Mouse (Mus musculus) liver, adult 2 months (tissue): Measurements from ENCODE around the gene Chrnd. TPM values are rescaled to one million over a fixed set of nuclear protein-coding genes. Genes with fewer than 3 reads are reported as not detected.

Experiments
- DNase-seq: peaks from one replicate; pipeline ENCODE4 v3.0.0-alpha.2; 2011; ENCODE audit warnings: low read depth, low spot score; ENCODE audit errors: extremely low read depth
- H3K27ac ChIP-seq: fragments of 200-500 bp; replicated peaks from 2 replicates; pipeline ENCODE4 v1.5.1; 2012; ENCODE audit warnings: low read depth, mild to moderate bottlenecking, control low read depth, inconsistent platforms, low read length; ENCODE audit not compliant: insufficient read depth
- H3K27me3 ChIP-seq: fragments of 200-500 bp; 2 replicates; pipeline ENCODE4 v1.6.1; 2012; ENCODE audit warnings: mild to moderate bottlenecking, moderate library complexity, low read length, inconsistent platforms; ENCODE audit not compliant: control insufficient read depth, insufficient read depth
- H3K36me3 ChIP-seq: fragments of 200-500 bp; 2 replicates; pipeline ENCODE4 v1.6.1; 2012; ENCODE audit warnings: low read length, inconsistent platforms; ENCODE audit not compliant: control insufficient read depth, insufficient read depth
- H3K4me1 ChIP-seq: fragments of 200-500 bp; 2 replicates; pipeline ENCODE4 v1.6.1; 2011; ENCODE audit warnings: low read length; ENCODE audit not compliant: control insufficient read depth, insufficient read depth
- H3K4me3 ChIP-seq: fragments of 200-500 bp; 2 replicates; pipeline ENCODE4 v1.5.1; 2011; ENCODE audit warnings: low read depth, mild to moderate bottlenecking, control low read depth, low read length, moderate library complexity; ENCODE audit not compliant: insufficient read depth
- H3K79me2 ChIP-seq: fragments of 200-500 bp; 2 replicates; pipeline ENCODE4 v1.6.1; 2012; ENCODE audit warnings: inconsistent platforms, mild to moderate bottlenecking, low read length, moderate library complexity; ENCODE audit not compliant: control insufficient read depth, insufficient read depth
- H3K9ac ChIP-seq: fragments of 200-500 bp; 2 replicates; pipeline ENCODE4 v1.6.1; 2012; ENCODE audit warnings: low read depth, mild to moderate bottlenecking, control low read depth, inconsistent platforms, low read length
- CTCF ChIP-seq: fragments of 200-500 bp; IDR thresholded peaks from 2 replicates; pipeline ENCODE4 v1.5.1; 2011; ENCODE audit warnings: low read depth, low read length, control low read depth
- POLR2A ChIP-seq: fragments of 200-500 bp; IDR thresholded peaks from 2 replicates; pipeline ENCODE4 v1.6.1; 2011; ENCODE audit warnings: low read length, control low read depth; ENCODE audit not compliant: insufficient read depth; ENCODE audit errors: extremely low read depth
- WGBS: fragments of 180-500 bp; shearing (Covaris S2); methylation state at CpG from one replicate; pipeline ENCODE4 v1.1.7; 2018; 5-methylcytosine and 5-hydroxymethylcytosine counted together
- polyA plus RNA-seq: library from polyadenylated mRNA; depleted of rRNA; stranded (reverse); fragments of >200 nt; gene quantifications from 2 replicates; pipeline ENCODE4 v1.2.3, GENCODE M21; 2012
- total RNA-seq: library from RNA; depleted of rRNA; stranded (reverse); fragments of >200 nt; gene quantifications from 2 replicates; pipeline ENCODE4 v1.2.3, GENCODE M21; 2014

Chrnd gene
- total and polyA plus RNA-seq, 2 experiments: not detected

DNA sequence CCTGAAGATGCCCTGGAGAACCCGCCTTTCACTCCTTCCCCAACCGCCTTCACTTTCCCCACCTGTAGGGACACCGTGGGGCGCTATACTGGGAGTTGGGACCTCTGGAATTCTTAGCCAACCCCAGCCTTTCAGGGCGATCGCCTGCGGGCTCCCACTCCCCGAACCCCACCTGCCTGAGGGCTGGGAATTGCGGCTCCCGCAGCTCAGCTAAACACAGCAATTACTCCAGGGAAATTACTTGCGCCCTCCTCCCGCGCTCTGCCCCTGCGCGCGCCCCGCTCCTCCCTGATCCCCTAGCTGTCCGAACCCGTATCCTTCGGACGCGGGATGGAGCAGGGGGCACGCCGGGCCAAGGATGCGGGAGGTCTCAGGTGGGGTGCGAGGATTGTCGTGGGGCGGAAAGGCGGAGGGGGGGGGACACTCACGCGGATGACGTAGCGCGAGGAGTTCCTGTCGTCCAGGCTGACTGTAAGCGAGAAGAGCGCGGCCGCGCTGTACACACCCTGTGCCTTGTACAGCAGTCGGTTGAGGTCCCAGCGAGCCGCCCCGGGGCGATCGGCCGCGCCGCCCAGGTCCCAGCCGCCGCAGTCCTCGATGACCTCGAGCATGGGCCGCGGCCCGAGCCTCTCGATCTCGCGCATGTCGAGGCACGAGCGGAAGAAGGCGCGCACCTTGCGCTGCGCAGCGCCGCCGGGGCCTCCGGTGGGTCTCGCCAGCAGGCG, 36.5 kb upstream of the Chrnd start:
- Histone ChIP-seq H3K4me1 (no peaks in the 10 kb centered on the region), H3K36me3 (no peaks in the 10 kb centered on the region), H3K9ac (no peak overlapping the region), H3K27ac (no peak overlapping the region), H3K4me3 (no peak overlapping the region), H3K79me2 (no peaks in the 10 kb centered on the region), H3K27me3 (peaks cover 25% of the 10 kb centered on the region)
- TF ChIP-seq POLR2A (no peak), CTCF (no peak)
- WGBS: 3% methylated on average over 72 of the region's 72 CpGs
- DNase-seq: no peak

DNA sequence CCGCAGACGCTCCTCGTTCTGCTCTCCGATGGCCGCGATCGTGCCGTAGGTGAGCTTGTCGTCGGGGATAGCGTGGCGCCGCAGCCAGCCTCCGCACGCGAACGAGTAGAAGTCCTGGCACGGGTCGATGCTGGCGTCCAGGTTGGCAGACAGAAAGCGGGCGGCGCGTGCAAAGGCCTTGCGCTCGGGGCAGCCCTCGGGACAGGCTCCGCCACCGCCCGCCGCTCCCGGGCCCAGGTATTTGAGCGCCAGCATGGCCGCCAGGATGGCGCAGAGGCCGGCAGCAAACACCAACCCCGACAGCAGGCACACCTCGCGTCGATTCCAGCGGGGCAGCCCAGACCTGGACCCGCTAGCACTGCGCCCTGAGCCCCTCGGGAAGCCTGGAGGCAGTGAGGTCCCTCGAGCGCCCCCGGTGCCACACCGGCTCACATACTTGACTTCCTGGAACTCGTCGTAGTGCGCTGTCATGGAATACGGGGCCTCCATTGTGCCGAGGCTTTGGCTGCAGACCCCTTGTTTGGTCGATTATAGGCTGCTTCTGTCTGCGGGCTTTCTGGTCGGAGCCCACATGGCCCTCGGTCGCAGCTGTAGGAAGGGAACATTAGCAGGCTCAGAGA, 35.8 kb upstream of the Chrnd start:
- no peak for DNase-seq
- Histone ChIP-seq H3K9ac (no peak overlapping the region), H3K36me3 (no peaks in the 10 kb centered on the region), H3K27ac (no peak overlapping the region), H3K27me3 (peaks cover 22% of the 10 kb centered on the region), H3K4me3 (no peak overlapping the region), H3K79me2 (no peaks in the 10 kb centered on the region), H3K4me1 (no peaks in the 10 kb centered on the region)
- WGBS: 3% methylated on average over 58 of the region's 58 CpGs
- no peak for TF ChIP-seq POLR2A
- no peak for TF ChIP-seq CTCF

DNA sequence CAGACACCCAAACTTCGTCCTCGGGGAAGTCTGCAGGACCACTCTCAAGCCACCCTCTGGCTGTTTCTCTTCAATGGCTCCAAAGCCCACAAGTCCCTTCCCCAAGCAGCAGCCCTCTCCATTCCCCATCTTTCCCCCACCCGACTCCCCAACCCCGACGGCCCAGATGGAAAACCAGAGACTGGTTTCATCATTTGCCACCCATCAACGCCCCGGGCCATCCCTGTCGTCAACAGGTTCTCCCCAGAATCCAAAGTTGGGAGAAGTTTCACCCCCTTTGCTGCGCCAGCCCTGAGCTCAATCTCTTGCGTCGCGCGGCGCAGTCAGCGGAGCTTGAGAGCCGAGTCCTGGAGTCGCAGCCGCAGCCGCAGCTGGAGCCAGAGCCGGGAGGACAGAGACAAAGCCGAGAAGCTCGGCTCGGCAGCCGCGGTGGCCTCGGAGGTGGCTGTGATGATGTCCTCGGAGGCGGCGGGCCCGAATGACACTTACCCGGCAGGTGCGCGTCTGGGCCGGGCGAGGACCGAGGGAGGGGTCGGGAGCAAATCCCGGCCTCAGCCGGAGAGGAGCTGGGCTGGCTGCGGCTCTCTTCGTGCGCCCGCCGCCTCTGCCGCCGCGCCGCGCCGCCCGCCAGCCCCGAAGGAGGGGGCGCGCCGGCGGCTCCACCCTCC, 34.7 kb upstream of the Chrnd start:
- Histone ChIP-seq H3K4me3 (no peak overlapping the region), H3K9ac (no peak overlapping the region), H3K27ac (no peak overlapping the region), H3K79me2 (no peaks in the 10 kb centered on the region), H3K36me3 (no peaks in the 10 kb centered on the region), H3K4me1 (no peaks in the 10 kb centered on the region), H3K27me3 (peaks cover 22% of the 10 kb centered on the region)
- WGBS: 3% methylated on average over 44 of the region's 56 CpGs
- DNase-seq: no peak
- TF ChIP-seq POLR2A: no peak
- TF ChIP-seq CTCF: no peak

DNA sequence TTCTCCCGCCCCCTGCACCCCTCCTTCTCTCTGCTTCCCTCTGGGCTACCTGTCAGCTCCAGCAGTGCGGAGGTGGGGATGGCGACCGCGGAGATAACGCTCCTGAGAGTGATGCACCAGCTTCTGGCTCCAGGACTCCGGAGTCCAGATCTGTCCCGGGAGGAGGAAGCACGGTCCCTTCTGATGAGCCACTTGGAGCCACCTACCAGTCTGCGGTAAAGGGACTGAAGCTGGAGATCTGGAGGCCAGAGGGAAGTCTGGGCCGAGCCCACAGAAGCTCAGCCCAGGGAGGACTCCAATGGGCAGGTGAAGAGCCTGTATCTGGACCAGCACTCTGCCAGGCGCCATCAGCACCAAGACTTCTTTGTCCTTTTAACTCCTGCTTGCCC, 34.2 kb upstream of the Chrnd start, which contains the start of gene Ecel1:
Gene Ecel1 (minus strand): TSS at position 323 of the 389 bp plus-strand sequence.
- Histone ChIP-seq H3K79me2 (no peaks in the 10 kb centered on the region), H3K27ac (no peak within 1 kb of the TSS), H3K9ac (no peak within 1 kb of the TSS), H3K27me3 (peaks cover 22% of the 10 kb centered on the region), H3K36me3 (no peaks in the 10 kb centered on the region), H3K4me1 (no peaks in the 10 kb centered on the region), H3K4me3 (no peak within 1 kb of the TSS)
- 5% methylated on average over 11 of the region's 12 CpGs for WGBS
- DNase-seq: no peak
- TF ChIP-seq POLR2A (no peak), CTCF (no peak)

DNA sequence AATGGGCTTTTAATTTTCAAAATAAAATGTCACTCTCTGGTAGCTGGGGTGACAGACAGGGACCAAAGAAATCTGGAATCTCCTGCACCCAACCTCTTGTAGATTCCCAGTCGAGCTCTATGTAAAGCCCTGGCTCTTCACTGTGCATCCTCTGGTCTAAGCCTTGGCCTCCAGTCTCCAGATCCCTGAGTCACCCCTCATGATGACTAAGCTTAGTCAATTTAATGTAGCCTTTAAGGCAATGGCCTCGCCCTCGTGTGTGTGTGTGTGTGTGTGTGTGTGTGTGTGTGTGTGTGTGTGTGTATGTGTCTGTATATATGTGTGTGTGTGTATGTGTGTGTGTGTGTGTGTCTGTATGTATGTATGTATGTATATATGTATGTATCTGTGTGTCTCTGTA, 31.0 kb upstream of the Chrnd start:
- H3K9ac ChIP-seq: no peak overlapping the region
- H3K4me1 ChIP-seq: no peaks in the 10 kb centered on the region
- TF ChIP-seq CTCF (no peak), POLR2A (no peak)
- peaks cover 17% of the 10 kb centered on the region for H3K27me3 ChIP-seq
- H3K79me2 ChIP-seq: no peaks in the 10 kb centered on the region
- 70% methylated on average over 3 of the region's 3 CpGs for WGBS
- no peaks in the 10 kb centered on the region for H3K36me3 ChIP-seq
- H3K4me3 ChIP-seq: no peak overlapping the region
- no peak for DNase-seq
- no peak overlapping the region for H3K27ac ChIP-seq

DNA sequence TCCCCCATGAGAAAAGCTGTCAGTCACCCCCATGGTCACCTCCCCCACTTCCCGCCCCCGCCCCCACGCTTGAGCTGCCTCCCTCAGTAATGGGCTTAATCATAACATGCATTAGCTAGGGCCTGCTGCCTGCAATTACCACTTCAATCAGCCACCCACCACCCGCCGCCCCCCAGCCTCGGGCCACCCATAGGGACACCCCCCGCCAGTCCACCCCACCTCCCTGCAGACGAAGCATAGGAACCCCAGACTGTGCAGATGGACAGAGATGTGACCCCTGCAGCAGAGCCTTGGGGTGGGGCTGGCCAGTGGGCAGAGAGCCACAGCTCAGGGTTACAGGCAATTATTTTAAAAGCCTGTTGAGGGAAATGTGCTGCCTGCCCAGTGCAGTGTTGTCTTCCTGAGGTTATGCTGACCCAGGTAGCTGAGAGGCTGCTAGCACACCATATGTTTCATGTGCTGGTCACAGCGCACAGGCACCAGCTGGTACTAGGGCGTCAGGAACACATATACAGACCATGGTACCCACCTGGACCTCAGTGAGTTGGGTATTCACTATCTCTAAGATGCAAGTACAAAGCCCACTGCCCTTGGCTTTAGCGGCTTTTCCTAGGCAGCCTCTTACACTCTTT, 26.1 kb upstream of the Chrnd start:
- DNase-seq: no peak
- 47% methylated on average over 11 of the region's 11 CpGs for WGBS
- Histone ChIP-seq H3K4me1 (no peaks in the 10 kb centered on the region), H3K27ac (no peak overlapping the region), H3K9ac (no peak overlapping the region), H3K36me3 (no peaks in the 10 kb centered on the region), H3K27me3 (0 out of 2 replicates have a peak, but pooled peaks cover 3% of the 10 kb centered on the region), H3K4me3 (no peak overlapping the region), H3K79me2 (no peaks in the 10 kb centered on the region)
- TF ChIP-seq CTCF (no peak), POLR2A (no peak)
